Comparison of ENCODE assay signal across 14 mouse cellular contexts in the genomic region with DNA sequence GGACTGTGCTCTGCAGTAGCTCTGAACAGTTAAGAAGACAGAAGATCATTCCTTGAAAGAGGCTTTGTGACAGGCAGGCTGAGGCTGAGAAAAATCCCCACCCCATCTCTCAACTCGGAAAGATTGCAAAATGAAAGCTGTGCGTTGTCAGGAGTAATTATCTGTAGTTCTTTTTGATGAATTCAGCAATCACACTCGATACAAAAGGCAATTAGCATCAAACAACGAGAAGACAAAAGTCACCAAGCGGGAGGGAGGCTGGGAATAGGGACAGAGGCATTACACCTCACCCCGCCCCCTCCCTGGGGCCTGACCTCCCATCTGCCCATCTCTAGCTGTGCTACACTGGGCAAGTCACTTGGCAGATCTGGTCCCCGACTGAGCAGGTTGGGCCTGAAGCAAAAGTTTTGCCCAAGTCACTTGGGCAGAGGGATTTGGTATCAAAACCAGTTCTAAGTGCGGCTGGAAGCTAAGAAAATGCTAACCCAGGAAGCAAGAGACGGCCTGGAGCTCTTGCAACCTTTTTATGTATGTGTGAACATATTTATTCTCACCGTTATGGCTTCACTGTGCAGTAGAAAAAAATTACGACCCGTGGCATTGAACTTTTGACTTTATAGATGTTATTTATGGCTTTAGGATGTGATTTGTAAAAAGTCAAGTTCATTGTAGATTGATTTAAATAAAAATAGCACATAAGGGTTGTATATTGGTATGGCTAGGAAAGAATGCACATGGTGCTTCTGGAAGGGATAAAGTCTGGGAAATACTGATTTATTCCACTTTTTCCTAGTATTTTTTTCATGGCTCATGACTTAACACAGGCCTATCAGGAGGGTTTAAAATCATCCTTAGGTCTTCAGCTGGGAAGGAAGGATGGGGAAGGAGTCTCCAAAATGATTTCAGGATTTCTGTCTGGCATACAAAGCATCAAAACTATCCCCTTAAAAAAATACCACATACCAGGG. TPM values are rescaled to one million over a fixed set of nuclear protein-coding genes. Genes with fewer than 3 reads are reported as not detected.
DNase-seq lines count a peak whose midpoint lies in the region; ATAC-seq lines count a peak whose summit lies in the region.
"Had no signal": no experiment of that assay in that cellular context is flagged by ENCODE, and none has a peak within 500 bp of the region (broad histone marks: within the 10 kb centered on the region; RNA-seq: fewer than 3 reads in every experiment).

No protein-coding gene starts in this region.

- no peak for ATAC-seq in hindbrain, embryonic 11.5 days (ENCODE audit: low FRiP score)
- no peak for ATAC-seq in hindbrain, embryonic 12.5 days (ENCODE audit: low FRiP score)
- 0 out of 2 replicates have a peak, but pooled peaks have one; percentile 50 for ATAC-seq in midbrain, embryonic 11.5 days (ENCODE audit: low FRiP score)
- no peak for ATAC-seq in midbrain, embryonic 16.5 days
- no peak for ATAC-seq in liver, embryonic 11.5 days (replicated peaks; ENCODE audit: low FRiP score)

- H3K36me3 ChIP-seq in hindbrain, embryonic 11.5 days (ENCODE audit: control insufficient read depth, insufficient read depth, low read length), result no peaks in the 10 kb centered on the region
- no peaks in the 10 kb centered on the region for H3K36me3 ChIP-seq in hindbrain, embryonic 12.5 days
- H3K36me3 ChIP-seq in midbrain, embryonic 11.5 days (ENCODE audit: control insufficient read depth, insufficient read depth, low read length), result no peaks in the 10 kb centered on the region
- H3K36me3 ChIP-seq in midbrain, embryonic 16.5 days (ENCODE audit: control insufficient read depth, insufficient read depth, low read length), result no peaks in the 10 kb centered on the region
- no peaks in the 10 kb centered on the region for H3K36me3 ChIP-seq in embryonic facial prominence, embryonic 10.5 days (replicated peaks)
- H3K36me3 ChIP-seq in liver, embryonic 11.5 days (ENCODE audit: control insufficient read depth, insufficient read depth, low read length), result no peaks in the 10 kb centered on the region
- H3K36me3 ChIP-seq: forebrain, embryonic 10.5 days; hindbrain, embryonic 15.5 days; limb, embryonic 13.5 days had no signal

- H3K4me1 ChIP-seq in hindbrain, embryonic 11.5 days (replicated peaks; ENCODE audit: control insufficient read depth, insufficient read depth, low read length), result no peaks in the 10 kb centered on the region
- peaks cover 11% of the 10 kb centered on the region for H3K4me1 ChIP-seq in hindbrain, embryonic 12.5 days
- H3K4me1 ChIP-seq in midbrain, embryonic 11.5 days (ENCODE audit: control insufficient read depth, insufficient read depth, low read length), result peaks cover 8% of the 10 kb centered on the region
- H3K4me1 ChIP-seq in midbrain, embryonic 16.5 days (ENCODE audit: control insufficient read depth, insufficient read depth, low read length), result peaks cover 6% of the 10 kb centered on the region; the same call in 1 of the 2 replicates
- H3K4me1 ChIP-seq in embryonic facial prominence, embryonic 10.5 days, result peaks cover 12% of the 10 kb centered on the region
- H3K4me1 ChIP-seq in liver, embryonic 11.5 days (replicated peaks; ENCODE audit: control insufficient read depth, insufficient read depth, low read length), result no peaks in the 10 kb centered on the region

- H3K27me3 ChIP-seq in hindbrain, embryonic 11.5 days (ENCODE audit: control insufficient read depth, insufficient read depth, low read length), result no peaks in the 10 kb centered on the region
- no peaks in the 10 kb centered on the region for H3K27me3 ChIP-seq in hindbrain, embryonic 12.5 days
- no peaks in the 10 kb centered on the region for H3K27me3 ChIP-seq in midbrain, embryonic 11.5 days (ENCODE audit: control insufficient read depth, insufficient read depth, low read length)
- no peaks in the 10 kb centered on the region for H3K27me3 ChIP-seq in midbrain, embryonic 16.5 days (ENCODE audit: control insufficient read depth, insufficient read depth, low read depth, low read length)
- no peaks in the 10 kb centered on the region for H3K27me3 ChIP-seq in embryonic facial prominence, embryonic 10.5 days (replicated peaks; ENCODE audit: low read depth, poor library complexity, severe bottlenecking)
- H3K27me3 ChIP-seq in liver, embryonic 11.5 days (replicated peaks; ENCODE audit: control insufficient read depth, insufficient read depth, low read length), result no peaks in the 10 kb centered on the region
- H3K27me3 ChIP-seq: hindbrain, embryonic 15.5 days; limb, embryonic 13.5 days had no signal

- H3K4me3 ChIP-seq in hindbrain, embryonic 11.5 days (ENCODE audit: low read depth, low read length), result no peak overlapping the region
- H3K4me3 ChIP-seq in hindbrain, embryonic 12.5 days, result no peak overlapping the region
- H3K4me3 ChIP-seq in midbrain, embryonic 11.5 days (ENCODE audit: low read depth, low read length), result no peak overlapping the region
- H3K4me3 ChIP-seq in midbrain, embryonic 16.5 days (ENCODE audit: low read depth, low read length), result no peak overlapping the region
- H3K4me3 ChIP-seq in embryonic facial prominence, embryonic 10.5 days, result no peak overlapping the region
- H3K4me3 ChIP-seq in liver, embryonic 11.5 days (ENCODE audit: low read depth, low read length), result no peak overlapping the region
- H3K4me3 ChIP-seq: forebrain, embryonic 10.5 days; hindbrain, embryonic 15.5 days; limb, embryonic 13.5 days had no signal

- WGBS in hindbrain, embryonic 11.5 days, result 46% methylated on average over 12 of the region's 12 CpGs
- WGBS in hindbrain, embryonic 12.5 days, result 41% methylated on average over 12 of the region's 12 CpGs
- WGBS in midbrain, embryonic 11.5 days, result 44% methylated on average over 12 of the region's 12 CpGs
- 40% methylated on average over 12 of the region's 12 CpGs for WGBS in midbrain, embryonic 16.5 days
- 44% methylated on average over 12 of the region's 12 CpGs for WGBS in embryonic facial prominence, embryonic 10.5 days
- 57% methylated on average over 12 of the region's 12 CpGs for WGBS in liver, embryonic 11.5 days

- no peak overlapping the region for H3K4me2 ChIP-seq in hindbrain, embryonic 11.5 days (replicated peaks; ENCODE audit: low read depth, low read length)
- H3K4me2 ChIP-seq in hindbrain, embryonic 12.5 days (replicated peaks), result no peak overlapping the region
- H3K4me2 ChIP-seq in midbrain, embryonic 11.5 days, result no peak overlapping the region
- H3K4me2 ChIP-seq in midbrain, embryonic 16.5 days (ENCODE audit: low read length), result no peak overlapping the region
- H3K4me2 ChIP-seq in liver, embryonic 11.5 days, result no peak overlapping the region
- H3K4me2 ChIP-seq: hindbrain, embryonic 15.5 days; limb, embryonic 13.5 days had no signal

- H3K9ac ChIP-seq in hindbrain, embryonic 11.5 days (ENCODE audit: low read depth, low read length), result no peak overlapping the region
- no peak overlapping the region for H3K9ac ChIP-seq in hindbrain, embryonic 12.5 days
- no peak overlapping the region for H3K9ac ChIP-seq in midbrain, embryonic 11.5 days (ENCODE audit: low read length)
- H3K9ac ChIP-seq in midbrain, embryonic 16.5 days (ENCODE audit: low read depth, low read length), result no peak overlapping the region
- no peak overlapping the region for H3K9ac ChIP-seq in liver, embryonic 11.5 days (ENCODE audit: low read depth, low read length)
- H3K9ac ChIP-seq: hindbrain, embryonic 15.5 days; limb, embryonic 13.5 days had no signal

- no peak overlapping the region for H3K27ac ChIP-seq in hindbrain, embryonic 11.5 days (ENCODE audit: low read depth, low read length)
- no peak overlapping the region for H3K27ac ChIP-seq in hindbrain, embryonic 12.5 days
- H3K27ac ChIP-seq in midbrain, embryonic 11.5 days (ENCODE audit: low read depth, low read length), result no peak overlapping the region
- no peak overlapping the region for H3K27ac ChIP-seq in midbrain, embryonic 16.5 days (ENCODE audit: low read length)
- no peak overlapping the region for H3K27ac ChIP-seq in embryonic facial prominence, embryonic 10.5 days (replicated peaks)
- H3K27ac ChIP-seq in liver, embryonic 11.5 days (ENCODE audit: low read depth, low read length), result no peak overlapping the region
- H3K27ac ChIP-seq: forebrain, embryonic 10.5 days; hindbrain, embryonic 15.5 days; limb, embryonic 13.5 days had no signal

- H3K9me3 ChIP-seq in hindbrain, embryonic 11.5 days (ENCODE audit: control insufficient read depth, low read length), result no peaks in the 10 kb centered on the region
- no peaks in the 10 kb centered on the region for H3K9me3 ChIP-seq in hindbrain, embryonic 12.5 days (replicated peaks)
- no peaks in the 10 kb centered on the region for H3K9me3 ChIP-seq in midbrain, embryonic 11.5 days (ENCODE audit: control insufficient read depth, low read length)
- no peaks in the 10 kb centered on the region for H3K9me3 ChIP-seq in midbrain, embryonic 16.5 days (replicated peaks; ENCODE audit: control insufficient read depth, low read length, poor library complexity, severe bottlenecking)
- H3K9me3 ChIP-seq in embryonic facial prominence, embryonic 10.5 days, result no peaks in the 10 kb centered on the region
- no peaks in the 10 kb centered on the region for H3K9me3 ChIP-seq in liver, embryonic 11.5 days (ENCODE audit: control insufficient read depth, low read length)
- H3K9me3 ChIP-seq: forebrain, embryonic 10.5 days; hindbrain, embryonic 15.5 days; limb, embryonic 13.5 days had no signal

- peak; percentile 14 for DNase-seq in hindbrain, embryonic 11.5 days (ENCODE audit: low spot score)
- no peak for DNase-seq in midbrain, embryonic 11.5 days (ENCODE audit: low spot score, missing footprints)
- peak; percentile 13 for DNase-seq in embryonic facial prominence, embryonic 10.5 days (ENCODE audit: low spot score)
- DNase-seq in retina, postnatal 1 day, result peak; percentile 74
- no peak for DNase-seq in liver, embryonic 11.5 days (ENCODE audit: low spot score)
- DNase-seq: heart, adult 18-20 months; kidney, adult 8-10 months; lung, postnatal 36 days; right cerebral cortex, postnatal 14 days had no signal

RNA-seq across cellular contexts. Expression of a gene that starts 29.8 kb away (rescaled TPM):
- polyA plus RNA-seq in hindbrain, embryonic 11.5 days (2014; fragmentation: Nextera tagmentation; extraction: Ambion mirVana), result 1.9 and 3.0 TPM in 2 replicates
- polyA plus RNA-seq in hindbrain, embryonic 12.5 days (2016; fragmentation: Nextera tagmentation; extraction: Ambion mirVana), result 2.7 and 4.8 TPM in 2 replicates
- 1.9 and 2.7 TPM in 2 replicates for polyA plus RNA-seq in midbrain, embryonic 11.5 days (2014; fragmentation: Nextera tagmentation; extraction: Ambion mirVana)
- polyA plus RNA-seq in midbrain, embryonic 16.5 days (2015; fragmentation: Nextera tagmentation; extraction: Ambion mirVana), result 3.4 and 3.9 TPM in 2 replicates
- polyA plus RNA-seq in embryonic facial prominence, embryonic 10.5 days (2016; fragmentation: Nextera tagmentation; extraction: Ambion mirVana), result 0.69 and 1.1 TPM in 2 replicates
- 7.8 and 8.7 TPM in 2 replicates for polyA plus RNA-seq in liver, embryonic 11.5 days (2014; fragmentation: Nextera tagmentation; extraction: Ambion mirVana)

Comparison
In these comparisons a context has a peak if more than half of its experiments do, and no peak if none do; other contexts are left out.
1. DNase-seq: peak in hindbrain, embryonic 11.5 days (single experiment), embryonic facial prominence, embryonic 10.5 days (single experiment) and retina, postnatal 1 day (single experiment); none in midbrain, embryonic 11.5 days (single experiment) and liver, embryonic 11.5 days (single experiment).